ENCODE assay signal across 15 mouse cellular contexts in genomic region chr9:116377706-116378105, GRCm38 (mm10).
"Had no signal": no experiment of that assay in that cellular context is flagged by ENCODE, and none has a peak within 500 bp of the region (broad histone marks: within the 10 kb centered on the region; RNA-seq: fewer than 3 reads in every experiment).

No protein-coding gene starts in this region.

- H3K9ac ChIP-seq: neural tube, embryonic 15.5 days; stomach, embryonic 15.5 days had no signal

- H3K4me1 ChIP-seq: stomach, embryonic 15.5 days had no signal

- H3K4me3 ChIP-seq: neural tube, embryonic 15.5 days; stomach, embryonic 15.5 days had no signal

- H3K27me3 ChIP-seq: neural tube, embryonic 15.5 days; stomach, embryonic 15.5 days had no signal

- DNase-seq: retina, postnatal 1 day; right cerebral cortex, adult 18-20 months; right cerebral cortex, postnatal 14 days; right cerebral cortex, postnatal 25 days; right cerebral cortex, postnatal 4 days; spleen, adult 18-20 months; thymus, adult 18-20 months; thymus, adult 2 months; thymus, postnatal 14 days; thymus, postnatal 25 days; thymus, postnatal 36 days; thymus, postnatal 4 days had no signal

- H3K36me3 ChIP-seq: neural tube, embryonic 15.5 days; stomach, embryonic 15.5 days had no signal

- H3K4me2 ChIP-seq: neural tube, embryonic 15.5 days; stomach, embryonic 15.5 days had no signal

- H3K27ac ChIP-seq: neural tube, embryonic 15.5 days; stomach, embryonic 15.5 days; stomach, postnatal 0 days had no signal

- H3K9me3 ChIP-seq: neural tube, embryonic 15.5 days; stomach, embryonic 15.5 days had no signal
